Mouse (Mus musculus) cerebellum, adult 9-10 months (tissue): Measurements from ENCODE around the gene Rps6.

ENCODE experiments used
- DNase-seq: peaks from one replicate; pipeline ENCODE4 v3.0.0; 2022

Gene Rps6

GRCm38 (mm10) chr4:86857113-86858069, at the start of gene Rps6:
Gene Rps6 (minus strand): TSS chr4:86857412.
- DNase-seq: peak; percentile 97

GRCm38 (mm10) chr4:86905869-86906268, 48.7 kb upstream of the Rps6 start:
- no peak for DNase-seq

- DNase-seq: no peak
These were observed 47.8 kb upstream of the Rps6 start for GRCm38 (mm10) chr4:86904969-86905368.

- DNase-seq: no peak
These were observed 45.1 kb upstream of the Rps6 start for GRCm38 (mm10) chr4:86902351-86902750.

GRCm38 (mm10) chr4:86898791-86899474, 41.7 kb upstream of the Rps6 start:
- no peak for DNase-seq

GRCm38 (mm10) chr4:86897411-86897810, 40.2 kb upstream of the Rps6 start:
- DNase-seq: no peak

GRCm38 (mm10) chr4:86887879-86888278, 30.7 kb upstream of the Rps6 start:
- no peak for DNase-seq

GRCm38 (mm10) chr4:86886160-86886878, 29.1 kb upstream of the Rps6 start:
- DNase-seq: no peak

- DNase-seq: no peak
These were observed 28.6 kb upstream of the Rps6 start for GRCm38 (mm10) chr4:86885790-86886159.

GRCm38 (mm10) chr4:86884945-86885344, 27.7 kb upstream of the Rps6 start:
- DNase-seq: no peak

GRCm38 (mm10) chr4:86882413-86882812, 25.2 kb upstream of the Rps6 start:
- no peak for DNase-seq

GRCm38 (mm10) chr4:86881178-86881577, 24.0 kb upstream of the Rps6 start:
- no peak for DNase-seq

GRCm38 (mm10) chr4:86879477-86879876, 22.3 kb upstream of the Rps6 start:
- no peak for DNase-seq

GRCm38 (mm10) chr4:86874146-86874847, 17.1 kb upstream of the Rps6 start, which contains the start of gene Acer2:
Gene Acer2 (plus strand): TSS chr4:86874396.
- peak; percentile 71 for DNase-seq

GRCm38 (mm10) chr4:86873072-86873471, 15.9 kb upstream of the Rps6 start:
- no peak for DNase-seq

GRCm38 (mm10) chr4:86871988-86872387, 14.8 kb upstream of the Rps6 start:
- no peak for DNase-seq

- DNase-seq: no peak
These were observed 6.9 kb upstream of the Rps6 start for GRCm38 (mm10) chr4:86864087-86864486.

GRCm38 (mm10) chr4:86858070-86858440, 843 bp upstream of the Rps6 start:
- peak; percentile 35 for DNase-seq

- no peak for DNase-seq
These were observed 704 bp downstream of the Rps6 start for GRCm38 (mm10) chr4:86856304-86857112.

GRCm38 (mm10) chr4:86852813-86853590, 4.2 kb downstream of the Rps6 start:
- DNase-seq: no peak

GRCm38 (mm10) chr4:86852018-86852417, 5.2 kb downstream of the Rps6 start:
- no peak for DNase-seq
